Mouse (Mus musculus) v-Abl transformed pro-B cells (cell line): ENCODE data around the gene Ica1l.
"Not testable (repeated sequence)": the region's sequence is repeated elsewhere in the genome, so short reads cannot be mapped to it uniquely, and the experiment has no call there.

ENCODE experiments used
- in situ Hi-C, 2 experiments: fragments of 400-800 bp; cut with MboI; formaldehyde crosslinking; loops; one replicate each; pipeline ENCODE4 v1.15.1; 2025; ENCODE audit not compliant: unreplicated experiment in 2 of 2

The Ica1l gene

DNA sequence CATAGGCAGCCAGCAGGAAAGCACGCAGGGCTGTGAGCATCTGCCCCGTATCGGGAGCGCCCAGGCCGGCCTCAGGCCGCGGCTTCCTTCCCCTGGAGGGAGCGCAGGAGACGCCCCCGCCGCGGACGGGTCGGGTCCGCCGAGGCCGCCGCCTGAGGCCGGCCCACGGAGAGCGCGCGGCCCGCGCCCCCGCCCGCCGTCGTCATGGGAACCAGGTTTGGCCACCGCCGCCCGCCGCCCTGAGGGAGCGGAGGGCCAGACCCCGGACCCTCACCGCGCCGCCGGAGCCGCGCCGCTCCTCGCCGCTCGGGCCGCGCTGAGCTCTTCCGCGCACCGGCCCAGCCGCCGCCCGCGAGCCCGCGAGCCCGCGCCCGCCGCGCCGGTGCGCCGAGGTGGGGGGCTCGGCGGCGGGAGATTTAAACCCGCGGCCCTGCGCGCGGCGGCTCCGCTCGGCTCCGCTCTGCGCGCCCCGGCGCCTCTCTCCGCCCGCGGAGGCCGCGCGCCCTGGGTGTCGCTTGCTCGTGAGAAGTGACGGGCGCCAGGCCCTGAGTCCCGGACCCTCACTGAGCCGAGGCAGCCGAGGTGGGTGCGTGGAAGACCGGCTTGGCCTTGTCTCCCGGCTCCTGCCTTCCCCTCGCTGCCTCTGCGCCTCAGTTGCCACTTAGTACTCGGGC is at the start of gene Ica1l:
Gene Ica1l (minus strand): TSS at position 389 of the 674 bp plus-strand sequence.
- in situ Hi-C loops = no loop called here

DNA sequence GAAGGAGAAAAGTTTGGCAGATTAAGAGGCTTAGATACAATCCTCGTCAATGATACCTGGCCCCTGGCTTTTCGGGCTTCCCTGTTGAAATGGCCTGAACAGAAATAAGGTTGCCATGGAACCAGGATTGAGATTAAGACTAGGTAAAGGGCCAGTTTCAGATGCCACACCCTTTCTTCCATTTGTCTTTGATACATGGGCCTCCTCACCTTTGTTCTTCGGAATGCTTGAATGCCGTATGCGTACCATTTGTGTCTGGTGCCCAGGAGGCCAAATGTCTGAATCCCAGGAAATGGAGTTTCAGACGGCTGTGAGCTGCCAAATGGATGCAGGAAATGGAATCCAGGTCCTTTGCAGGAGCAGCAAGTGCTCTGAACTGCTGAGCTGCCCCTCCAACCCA is 33.4 kb upstream of the Ica1l start:
- in situ Hi-C loops = no loop called here

DNA sequence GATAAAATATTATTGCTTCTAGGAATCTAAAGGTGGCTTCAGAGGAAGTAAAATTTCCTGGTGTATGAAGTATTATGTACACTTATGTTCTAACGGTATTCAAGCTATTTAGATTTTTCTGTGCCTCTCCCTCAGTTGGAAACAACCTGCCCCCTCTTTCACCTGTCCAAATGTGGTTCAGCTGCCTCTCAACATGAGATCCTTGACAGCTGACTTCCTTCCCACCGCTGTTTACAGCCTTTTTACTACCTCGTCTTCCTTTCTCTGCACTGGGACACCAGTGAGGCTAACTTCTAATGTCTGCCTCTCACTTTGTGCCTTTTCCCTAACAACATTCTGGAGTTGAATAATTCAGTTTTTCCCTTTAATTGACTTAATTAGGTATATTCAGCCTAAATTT is 32.6 kb upstream of the Ica1l start:
- in situ Hi-C loops = no loop called here

DNA sequence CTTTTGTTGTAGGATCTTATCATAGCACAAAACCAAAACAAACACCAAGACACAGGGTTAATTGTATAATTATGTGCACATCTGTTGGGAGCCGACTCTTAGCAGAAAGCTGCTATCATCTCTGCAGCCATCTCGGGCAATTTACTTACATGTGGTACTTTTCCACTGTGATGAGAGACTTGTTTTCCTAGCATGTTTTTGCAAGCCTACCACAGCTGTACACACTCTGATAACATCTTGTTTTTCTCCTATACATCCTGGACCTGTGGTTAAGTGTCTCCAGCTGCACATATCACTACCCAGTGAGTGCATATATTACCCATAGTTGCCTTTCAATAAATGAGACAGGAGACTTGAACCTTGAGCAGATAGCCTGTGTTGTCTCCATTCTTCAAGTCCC is 32.0 kb upstream of the Ica1l start:
- in situ Hi-C loops = no loop called here

DNA sequence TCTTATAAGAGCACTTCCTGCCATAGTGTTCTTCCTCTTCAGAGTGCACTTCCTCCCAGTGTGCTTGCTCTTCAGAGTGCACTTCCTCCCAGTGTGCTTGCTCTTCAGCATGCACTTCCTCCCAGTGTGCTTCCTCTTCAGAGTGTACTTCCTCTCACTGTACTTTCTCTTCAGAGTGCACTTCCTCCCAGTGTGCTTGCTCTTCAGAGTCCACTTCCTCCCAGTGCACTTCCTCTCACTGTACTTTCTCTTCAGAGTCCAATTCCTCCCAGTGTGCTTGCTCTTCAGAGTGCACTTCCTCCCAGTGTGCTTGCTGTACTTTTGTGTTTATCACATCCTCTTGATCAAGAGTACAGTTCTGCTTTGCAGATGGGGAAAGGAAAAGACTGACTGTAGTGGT is 27.7 kb upstream of the Ica1l start:
- in situ Hi-C loops = not testable (repeated sequence)

DNA sequence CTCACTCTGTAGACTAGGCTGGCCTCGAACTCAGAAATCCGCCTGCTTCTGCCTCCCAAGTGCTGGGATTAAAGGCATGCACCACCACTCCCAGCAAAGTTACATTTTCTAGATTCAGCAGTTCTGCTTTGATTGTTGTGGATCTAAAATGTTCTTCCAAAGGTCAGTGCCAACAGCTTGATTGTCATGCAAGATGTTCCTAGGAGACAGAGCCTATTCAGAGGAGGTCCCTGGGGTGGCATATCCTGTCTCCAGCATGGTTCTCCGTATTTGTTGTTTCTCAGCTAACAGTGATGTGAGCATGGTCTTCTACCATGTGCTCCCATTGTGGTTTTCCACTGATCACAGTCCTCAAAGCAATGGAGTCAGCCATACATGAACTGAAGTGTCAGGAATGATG is 13.3 kb upstream of the Ica1l start:
- in situ Hi-C loops = no loop called here

DNA sequence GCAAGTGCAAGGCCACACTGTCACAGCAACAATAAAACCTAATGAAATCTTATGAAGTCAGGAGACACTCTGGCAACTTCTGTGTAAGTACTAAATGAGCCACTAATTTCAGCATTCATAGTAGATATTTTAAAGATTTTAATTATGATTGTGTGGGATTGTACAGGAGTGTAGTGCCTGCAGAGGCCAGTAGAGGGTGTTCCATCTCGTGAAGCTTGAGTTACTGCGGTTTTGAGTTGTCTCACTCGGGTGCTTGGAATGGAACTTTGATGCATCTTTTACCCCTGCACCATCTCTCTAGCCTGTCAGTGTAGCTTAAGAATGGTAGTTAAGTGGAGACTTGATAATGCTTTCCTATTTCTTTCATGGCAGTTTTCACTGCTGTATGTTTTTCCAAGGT is 11.7 kb upstream of the Ica1l start:
- in situ Hi-C loops = no loop called here

DNA sequence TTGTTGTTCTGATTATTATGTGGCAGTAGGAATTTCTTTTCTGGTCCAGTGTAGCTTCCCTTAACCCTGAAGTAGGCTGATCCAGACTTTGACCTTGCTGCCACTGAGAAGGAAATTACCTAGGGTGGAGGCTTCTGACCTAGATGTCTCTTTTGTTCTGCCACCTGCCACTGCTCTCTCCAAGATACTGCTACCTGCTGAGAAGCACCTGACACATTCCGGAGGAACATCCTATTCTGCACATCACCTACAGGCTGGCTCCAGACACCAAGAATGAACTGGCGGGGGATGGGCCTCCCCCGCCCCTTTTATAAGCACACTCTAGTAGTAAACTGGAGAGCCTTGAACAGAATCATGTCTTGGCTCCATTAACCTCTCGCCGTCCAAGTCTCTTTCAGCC is 4.5 kb upstream of the Ica1l start:
- in situ Hi-C loops = not testable (repeated sequence)

DNA sequence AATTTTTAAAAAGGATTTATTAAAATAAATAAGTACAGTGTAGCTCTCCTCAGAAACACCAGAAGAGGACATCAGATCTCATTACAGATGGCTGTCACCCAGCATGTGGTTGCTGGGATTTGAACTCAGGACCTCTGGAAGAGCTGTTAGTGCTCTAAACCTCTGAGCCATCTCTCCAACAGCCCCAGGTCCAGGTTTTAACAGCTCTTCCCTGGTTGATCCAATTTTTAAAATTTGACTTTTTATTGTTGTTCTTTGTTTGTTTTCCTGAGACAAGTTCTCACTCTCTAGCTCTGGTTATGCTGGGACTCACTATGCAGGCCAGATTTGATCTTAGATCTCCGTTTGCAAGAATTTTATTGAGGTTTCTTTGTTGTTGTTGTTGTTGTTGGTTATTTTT is 1.6 kb upstream of the Ica1l start:
- in situ Hi-C loops = no loop called here

DNA sequence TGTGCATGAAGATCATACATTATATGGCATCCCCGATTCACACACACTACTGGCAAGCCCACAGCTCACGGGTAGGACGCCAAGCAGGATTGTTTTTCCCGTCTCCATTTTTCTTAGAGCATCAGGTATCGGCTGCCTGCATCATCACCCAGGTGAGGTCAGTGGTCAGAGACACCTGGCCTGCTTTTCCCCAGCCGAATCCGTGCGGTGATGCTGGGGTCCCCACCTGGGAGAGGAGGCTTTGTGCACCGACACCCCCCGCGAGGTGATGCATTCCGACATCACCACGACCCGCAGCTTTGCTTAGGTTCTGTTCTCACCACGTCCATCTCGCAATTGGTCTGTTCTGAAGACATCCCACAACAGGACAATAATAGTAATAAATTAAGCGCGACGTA is 587 bp downstream of the Ica1l start:
- in situ Hi-C loops = no loop called here

DNA sequence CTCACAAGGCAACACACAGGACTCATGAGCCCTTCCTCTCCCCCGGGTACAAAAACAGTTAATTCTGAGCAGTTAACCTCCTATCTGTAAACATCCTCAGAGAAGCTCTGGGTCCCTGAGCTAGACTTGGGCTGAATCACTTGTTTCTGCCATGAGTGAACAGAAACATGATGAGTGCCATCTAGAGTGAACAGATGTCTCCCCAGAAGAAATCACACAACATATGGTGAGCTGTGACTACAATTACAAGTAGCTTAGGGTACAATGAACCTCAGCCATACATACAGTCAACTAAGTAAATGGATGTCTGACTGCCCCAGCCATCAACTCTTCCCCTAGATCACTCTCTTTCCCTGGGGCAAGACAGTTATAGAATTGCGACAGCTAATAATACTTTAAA is 7.9 kb downstream of the Ica1l start:
- in situ Hi-C loops = no loop called here

DNA sequence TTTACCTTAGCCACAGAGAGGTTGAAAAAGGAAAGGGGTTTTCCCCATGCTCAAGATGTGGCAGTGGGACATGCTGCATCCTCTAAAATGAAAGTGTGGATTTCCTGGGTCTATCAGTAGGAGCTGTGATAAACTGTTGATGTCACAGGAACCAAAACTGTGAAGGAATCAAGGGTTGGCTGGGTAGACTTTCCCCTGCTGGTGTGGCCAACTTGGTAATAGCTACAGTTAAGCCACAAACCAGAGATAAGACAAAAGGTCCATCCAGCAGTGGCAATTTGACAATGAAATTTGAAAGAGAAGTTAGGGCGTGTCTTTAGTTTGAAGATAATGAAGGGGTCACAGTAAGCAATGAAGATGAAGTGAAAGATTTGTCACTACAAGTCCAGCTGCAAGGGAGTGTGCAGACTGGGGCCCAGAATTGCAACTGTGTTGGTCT is 25.9 kb downstream of the Ica1l start:
- in situ Hi-C loops = no loop called here

DNA sequence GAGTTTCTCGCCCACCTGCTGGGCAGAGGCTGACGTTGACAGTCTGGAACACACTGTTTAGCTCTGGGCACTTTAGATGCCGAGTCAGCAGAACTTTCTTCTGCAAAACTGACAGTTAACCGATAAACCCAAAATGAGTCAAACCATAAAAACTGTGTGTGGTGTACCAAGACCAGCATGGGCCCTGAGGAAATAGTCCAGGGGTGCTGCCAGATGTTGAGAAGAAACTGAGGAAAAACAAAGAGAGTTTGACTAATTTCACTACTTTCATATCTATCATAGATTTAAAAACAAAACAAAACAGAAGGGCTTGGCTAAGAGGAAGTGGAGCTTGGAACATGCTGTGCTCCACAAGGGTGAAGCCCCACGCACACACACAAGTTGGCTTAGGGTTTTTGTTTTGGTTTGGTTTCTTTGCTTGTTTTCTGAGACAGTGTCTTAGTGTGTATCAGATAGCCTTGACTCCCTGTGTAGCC is 26.8 kb downstream of the Ica1l start:
- in situ Hi-C loops = no loop called here

DNA sequence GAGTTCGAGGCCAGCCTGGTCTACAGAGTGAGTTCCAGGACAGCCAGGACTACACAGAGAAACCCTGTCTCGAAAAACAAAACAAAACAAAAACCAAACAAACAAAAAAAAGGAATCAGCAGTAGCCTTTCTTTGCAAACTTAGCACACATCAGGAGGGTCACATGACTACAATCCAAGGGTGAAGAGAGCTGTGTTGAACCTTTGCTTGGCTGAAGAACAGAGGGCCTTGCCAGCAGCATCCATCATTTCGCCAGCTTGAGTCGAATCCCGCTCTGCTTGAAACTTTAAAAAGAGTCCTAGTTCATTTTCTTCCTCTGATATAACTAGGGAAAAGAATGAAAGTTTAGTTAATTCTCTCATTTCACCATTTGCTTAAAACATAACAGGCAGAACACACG is 27.5 kb downstream of the Ica1l start:
- in situ Hi-C loops = no loop called here

DNA sequence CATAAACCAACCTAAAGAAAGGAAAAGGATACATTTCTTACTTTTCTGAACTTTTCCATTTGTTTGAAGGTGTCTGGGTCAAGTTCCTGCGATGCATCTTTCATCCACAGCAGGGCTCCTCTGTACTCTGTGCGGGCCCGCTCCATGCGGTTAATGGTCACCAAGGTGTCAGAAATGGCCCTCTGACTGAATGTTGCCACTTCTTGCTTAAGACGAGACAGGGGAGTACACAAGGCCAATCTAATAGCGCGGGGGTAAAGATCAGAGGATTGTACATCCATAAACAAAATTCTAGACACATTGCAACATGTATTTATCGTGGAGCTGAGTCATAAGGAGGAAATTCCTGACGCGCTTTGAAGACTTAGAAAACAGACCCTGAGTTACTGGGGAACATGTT is 29.2 kb downstream of the Ica1l start:
- in situ Hi-C loops = no loop called here

DNA sequence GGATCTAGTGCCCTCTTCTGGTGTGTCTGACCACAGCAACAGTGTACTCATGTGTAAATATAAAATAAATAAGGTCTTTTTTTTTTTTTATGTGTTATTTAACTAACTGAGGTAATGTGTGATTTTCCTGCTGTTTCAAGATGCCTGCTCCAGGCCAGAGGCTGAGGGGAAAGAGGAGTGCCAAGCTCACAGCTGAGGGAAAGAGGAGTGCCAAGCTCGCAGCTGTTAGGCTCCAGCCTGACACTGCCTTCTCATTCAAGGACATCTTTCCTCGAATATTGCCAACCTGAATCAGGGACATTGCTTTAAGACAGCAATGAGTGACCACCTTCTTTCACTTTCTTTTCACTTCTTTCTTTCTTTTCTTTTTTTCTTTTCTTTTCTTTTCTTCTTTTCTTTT is 34.2 kb downstream of the Ica1l start:
- in situ Hi-C loops = no loop called here

DNA sequence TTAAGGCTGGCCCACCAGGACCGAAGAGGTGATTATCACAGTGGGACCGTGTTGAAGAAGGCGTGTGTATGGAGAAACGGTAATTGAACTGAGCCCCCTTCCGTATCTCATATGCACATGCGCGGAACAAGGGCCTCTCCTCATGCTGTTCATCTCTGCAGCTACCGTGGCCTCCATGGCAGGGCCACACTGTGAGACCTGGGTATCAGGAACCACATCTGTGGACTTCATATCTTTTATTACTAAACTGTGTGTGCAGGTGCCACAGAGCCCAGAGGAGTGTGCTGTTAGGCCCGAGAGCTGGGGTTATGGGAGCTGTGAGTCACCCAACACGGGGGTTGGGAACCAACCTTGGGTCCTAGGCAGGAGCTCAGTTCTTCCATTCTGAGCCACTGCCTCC is 35.6 kb downstream of the Ica1l start:
- in situ Hi-C loops = no loop called here

DNA sequence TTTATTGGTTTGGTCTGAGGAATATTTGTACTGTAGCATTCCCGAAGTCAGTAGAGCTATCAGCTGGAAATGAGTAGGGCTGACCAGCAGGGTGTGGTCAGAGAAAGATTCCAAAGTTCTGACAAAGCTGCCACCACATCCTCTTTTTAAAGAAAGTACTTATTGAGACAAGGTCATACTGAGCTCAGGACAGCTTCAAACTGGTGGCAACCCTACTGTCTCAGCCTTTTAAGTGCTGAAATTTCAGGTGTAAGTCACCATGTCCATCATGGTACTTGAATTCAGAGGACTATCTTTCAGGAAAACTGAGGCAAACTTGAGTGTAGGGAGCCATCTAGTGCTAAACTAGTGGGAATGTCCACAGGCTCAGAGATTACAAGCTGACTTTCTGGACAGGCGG is 42.7 kb downstream of the Ica1l start:
- in situ Hi-C loops = no loop called here

DNA sequence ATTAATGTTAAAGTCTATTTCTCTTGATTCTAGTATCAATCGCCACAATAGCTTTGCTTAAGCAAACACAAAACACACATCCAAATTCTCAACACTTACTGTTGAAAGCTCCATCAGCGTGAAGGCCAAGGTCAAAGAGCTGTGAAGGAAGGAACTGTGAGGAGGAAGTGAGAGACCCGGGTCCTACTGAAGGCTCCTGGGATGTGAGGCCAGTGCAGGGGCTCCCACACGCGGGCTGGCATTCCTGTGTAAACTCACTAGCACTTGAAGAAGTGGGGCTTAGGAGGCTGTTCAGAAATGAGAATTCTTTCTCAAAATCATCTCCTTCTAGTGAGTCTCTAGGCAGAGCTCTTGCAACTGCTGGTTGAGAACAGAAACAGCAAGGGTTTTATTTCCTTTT is 45.6 kb downstream of the Ica1l start:
- in situ Hi-C loops = no loop called here

DNA sequence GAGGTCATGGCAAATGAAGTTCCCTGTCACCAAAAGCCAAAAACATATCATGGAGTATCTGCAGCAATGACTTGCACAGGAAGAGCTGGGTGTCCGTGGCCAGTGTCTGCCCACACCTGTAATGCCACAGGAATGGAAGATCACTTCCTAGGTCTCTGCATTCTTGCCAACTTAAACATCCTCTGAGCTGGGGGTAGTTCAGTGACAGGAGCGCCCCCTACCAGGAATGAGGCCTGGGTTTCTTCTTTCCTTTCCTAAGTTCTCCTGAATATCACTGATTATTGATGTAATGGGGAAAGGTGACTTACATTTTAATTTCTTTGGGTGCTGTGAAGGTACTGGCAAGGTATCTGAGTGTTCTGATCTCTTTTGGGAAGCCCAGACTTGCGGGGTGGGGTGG is 47.3 kb downstream of the Ica1l start:
- in situ Hi-C loops = no loop called here

DNA sequence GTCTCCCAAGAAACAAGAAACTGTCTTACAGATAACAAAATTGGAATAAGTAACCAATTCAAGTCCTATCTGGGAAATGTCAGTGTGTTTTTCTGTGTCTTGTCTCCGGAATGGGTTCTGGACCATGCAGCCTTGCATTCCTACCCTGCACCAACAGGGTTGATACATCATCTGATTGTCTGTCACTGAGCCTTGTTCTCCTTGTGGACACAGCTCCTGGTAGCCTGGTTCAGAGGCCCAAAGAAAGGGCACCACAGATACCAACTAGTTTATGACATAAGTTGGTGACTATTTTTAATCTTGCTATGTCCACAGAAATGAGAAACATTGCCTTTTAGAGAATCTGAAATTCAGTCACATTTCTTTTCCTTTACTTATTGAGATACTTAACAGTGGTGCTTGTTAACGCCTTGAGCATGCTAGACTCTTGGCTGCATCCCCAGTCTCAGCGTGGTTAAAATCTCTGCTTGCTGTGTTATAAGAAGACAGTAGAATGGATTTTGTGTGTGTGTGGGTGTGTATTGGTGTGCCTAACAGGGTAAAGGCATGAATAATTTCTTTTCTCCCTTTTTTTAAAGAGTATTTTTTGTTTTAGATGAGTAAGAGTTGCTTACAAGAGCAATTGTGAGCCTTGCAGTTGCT is 55.5 kb downstream of the Ica1l start:
- in situ Hi-C loops = no loop called here

DNA sequence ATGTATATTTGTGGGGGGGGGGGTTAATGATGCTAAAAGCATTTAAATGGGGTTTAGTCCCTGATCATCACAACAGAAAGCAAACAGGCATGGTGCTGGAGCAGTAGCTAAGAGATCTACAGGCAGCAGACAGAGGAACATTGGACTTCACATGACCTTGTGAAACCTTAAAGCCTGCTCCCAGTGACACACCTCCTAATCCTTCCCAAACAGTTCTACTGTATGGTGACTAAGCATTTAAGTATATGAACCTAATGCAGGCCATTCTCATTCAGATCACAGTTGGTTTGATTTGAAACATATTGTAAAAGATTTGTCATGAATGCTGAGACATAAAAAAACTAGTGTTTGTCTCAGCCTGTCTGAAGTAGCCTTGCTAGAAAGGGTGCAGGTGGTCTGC is 56.4 kb downstream of the Ica1l start:
- in situ Hi-C loops = no loop called here

DNA sequence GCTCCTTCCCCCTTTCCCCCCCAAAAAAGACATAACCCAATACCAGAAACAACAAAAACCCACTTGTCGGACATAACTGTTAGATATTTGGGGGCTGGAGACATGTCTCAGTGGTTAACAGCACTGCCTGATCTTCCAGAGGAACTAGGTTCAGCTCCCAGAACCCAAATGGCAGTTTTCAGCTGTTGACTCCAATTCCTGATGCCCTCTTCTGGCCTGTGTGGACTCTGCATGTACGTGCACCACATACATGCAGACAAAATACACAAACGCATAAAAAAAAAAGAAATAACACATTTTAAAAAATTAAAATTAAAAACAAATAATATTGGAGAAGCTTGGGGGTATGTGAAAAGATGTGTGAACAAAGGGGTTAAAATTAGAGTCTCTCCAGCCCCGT is 75.7 kb downstream of the Ica1l start:
- in situ Hi-C loops = no loop called here
